Mouse (Mus musculus): ENCODE measurements around the gene Pick1.

GRCm38 (mm10) chr15:79191426-79191825 is 37.5 kb upstream of the Pick1 start:
- TF ChIP-seq CTCF (IDR thresholded peaks at IDR 0.05; ENCODE audit: low read depth) (no peak), EP300 (IDR thresholded peaks at IDR 0.05; ENCODE audit: low read depth) (no peak)

Data from heart, postnatal 0 days (tissue).